Mouse (Mus musculus): Measurements from ENCODE around the gene Gdf1.

The Gdf1 gene

GRCm38 (mm10) chr8:70329124-70329834 lies at the start of gene Gdf1:
Gene Gdf1 (plus strand): TSS chr8:70329817.
- CTCF ChIA-PET = no interaction called here

GRCm38 (mm10) chr8:70281001-70281400 lies 48.6 kb upstream of the Gdf1 start:
- CTCF ChIA-PET = no interaction called here

- CTCF ChIA-PET = interaction anchor here (0.5 to 0.8 kb wide), 2 partner anchors 9 to 18 kb away, joined by 3 read pairs; no protein-coding TSS in a partner anchor
Observed at GRCm38 (mm10) chr8:70282603-70283135, 46.9 kb upstream of the Gdf1 start, which contains the start of gene Homer3. Gene Homer3 (plus strand): TSS chr8:70282827.

GRCm38 (mm10) chr8:70283136-70284077 lies 46.2 kb upstream of the Gdf1 start:
- CTCF ChIA-PET = interaction anchor here (0.5 to 0.8 kb wide), 3 partner anchors 10 to 240 kb away, joined by 3 to 5 read pairs (median 3); no protein-coding TSS in a partner anchor

- CTCF ChIA-PET = no interaction called here
Observed at GRCm38 (mm10) chr8:70284421-70284820, 45.2 kb upstream of the Gdf1 start.

- CTCF ChIA-PET = no interaction called here
Observed at GRCm38 (mm10) chr8:70285304-70285703, 44.3 kb upstream of the Gdf1 start.

- CTCF ChIA-PET = interaction anchor here (0.6 kb wide), 1 partner anchor 260 kb away, joined by 3 read pairs; no protein-coding TSS in a partner anchor
Observed at GRCm38 (mm10) chr8:70286737-70287136, 42.9 kb upstream of the Gdf1 start.

- CTCF ChIA-PET = no interaction called here
Observed at GRCm38 (mm10) chr8:70293988-70294405, 35.6 kb upstream of the Gdf1 start.

GRCm38 (mm10) chr8:70300881-70301280 lies 28.7 kb upstream of the Gdf1 start:
- CTCF ChIA-PET = interaction anchor here (0.7 kb wide), 1 partner anchor 18 kb away, joined by 3 read pairs; no protein-coding TSS in a partner anchor

GRCm38 (mm10) chr8:70302358-70302890 lies 27.2 kb upstream of the Gdf1 start, which contains the start of the genes Ddx49 and Cope:
Gene Ddx49 (minus strand): TSS chr8:70302489.
Gene Cope (plus strand): TSS chr8:70302518.
- CTCF ChIA-PET = interaction anchor here (0.6 kb wide), 1 partner anchor 1509 kb away, joined by 3 read pairs; no protein-coding TSS in a partner anchor

GRCm38 (mm10) chr8:70302901-70303300 lies 26.7 kb upstream of the Gdf1 start:
- CTCF ChIA-PET = interaction anchor here (0.6 kb wide), 1 partner anchor 1509 kb away, joined by 3 read pairs; no protein-coding TSS in a partner anchor

- CTCF ChIA-PET = no interaction called here
Observed at GRCm38 (mm10) chr8:70309311-70309710, 20.3 kb upstream of the Gdf1 start.

- CTCF ChIA-PET = no interaction called here
Observed at GRCm38 (mm10) chr8:70313399-70313798, 16.2 kb upstream of the Gdf1 start.

- CTCF ChIA-PET = no interaction called here
Observed at GRCm38 (mm10) chr8:70315624-70316510, 13.8 kb upstream of the Gdf1 start, which contains the start of gene Cers1. Gene Cers1 (plus strand): TSS chr8:70315775.

- CTCF ChIA-PET = no interaction called here
Observed at GRCm38 (mm10) chr8:70316511-70317504, 12.8 kb upstream of the Gdf1 start.

- CTCF ChIA-PET = no interaction called here
Observed at GRCm38 (mm10) chr8:70317872-70318271, 11.7 kb upstream of the Gdf1 start.

- CTCF ChIA-PET = no interaction called here
Observed at GRCm38 (mm10) chr8:70323716-70324115, 5.9 kb upstream of the Gdf1 start.

GRCm38 (mm10) chr8:70327512-70327911 lies 2.1 kb upstream of the Gdf1 start:
- CTCF ChIA-PET = no interaction called here

Measured in spleen, embryonic (tissue).